Mouse (Mus musculus) lung, postnatal 0 days (tissue): ENCODE results near the gene Mpz.

Source experiments
- CTCF ChIP-seq: IDR thresholded peaks from 2 replicates; pipeline ENCODE4 v1.5.1; 2016; ENCODE audit warnings: antibody characterized with exemption, mild to moderate bottlenecking
- EP300 ChIP-seq: IDR thresholded peaks from 2 replicates; pipeline ENCODE4 v1.6.1; 2016; ENCODE audit warnings: antibody characterized with exemption, mild to moderate bottlenecking, control low read depth

DNA sequence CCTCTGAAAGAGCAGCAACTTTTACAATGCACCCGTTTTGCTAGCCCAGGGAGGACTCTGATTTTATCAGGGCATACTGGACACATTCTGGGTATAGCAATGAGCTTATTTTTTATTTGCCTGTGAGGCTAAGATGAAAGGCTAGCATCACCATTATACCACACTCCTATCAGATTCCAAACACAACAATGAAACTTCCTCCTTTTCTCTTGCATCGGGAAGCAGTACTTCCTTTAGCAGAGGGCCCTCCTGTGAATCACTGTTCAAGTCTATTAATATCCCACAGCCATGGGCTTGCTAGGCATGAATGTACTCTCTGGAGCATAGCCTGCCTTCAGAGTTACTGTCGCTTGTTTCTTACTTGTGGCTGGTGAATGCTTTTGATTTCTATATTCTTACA lies 20.6 kb downstream of the Mpz start:
- no peak for TF ChIP-seq CTCF
- peak; percentile 59 for TF ChIP-seq EP300
